Mouse (Mus musculus) CH12.LX (cell line): ENCODE measurements around the gene Iqca. TPM values are rescaled to one million over a fixed set of nuclear protein-coding genes. Genes with fewer than 3 reads are reported as not detected.

ENCODE experiments used
- DNase-seq: peaks from one replicate; pipeline ENCODE4 v3.0.0-alpha.2; 2013; ENCODE audit errors: extremely low read depth
- H3K27ac ChIP-seq: 2 replicates; pipeline ENCODE4 v1.5.1; 2012; ENCODE audit warnings: low read depth, mild to moderate bottlenecking, control low read depth, moderate library complexity; ENCODE audit not compliant: insufficient read depth
- H3K27me3 ChIP-seq: replicated peaks from 2 replicates; pipeline ENCODE3; 2012; ENCODE audit warnings: inconsistent platforms
- H3K36me3 ChIP-seq, 2 experiments: replicated peaks in 1 of 2; 2 replicates each; pipeline versions ENCODE3 to v1.6.1; 2012; ENCODE audit warnings: inconsistent platforms in 1 of 2, low read length in 1 of 2, mild to moderate bottlenecking in 1 of 2, mixed read lengths in 1 of 2, moderate library complexity in 1 of 2; ENCODE audit not compliant: control insufficient read depth in 1 of 2, insufficient read depth in 1 of 2
- H3K4me1 ChIP-seq, 2 experiments: 2 replicates each; pipeline ENCODE4 v1.6.1; 2012; ENCODE audit warnings: inconsistent platforms in 1 of 2, moderate library complexity in 1 of 2; ENCODE audit not compliant: insufficient read depth in 2 of 2, control insufficient read depth in 1 of 2
- H3K4me2 ChIP-seq: 2 replicates; pipeline ENCODE4 v1.6.1; 2012; ENCODE audit warnings: low read depth, mild to moderate bottlenecking, control low read depth; ENCODE audit not compliant: poor library complexity, insufficient read depth, severe bottlenecking
- H3K4me3 ChIP-seq, 3 experiments: fragments of 150-350 bp in 1 of 3; sonication (generic) in 1 of 3; replicated peaks in 1 of 3; 2 replicates each; pipeline versions ENCODE3 to v1.5.1; 2011 to 2012; ENCODE audit warnings: low read depth in 2 of 3, low read length in 2 of 3, mild to moderate bottlenecking in 2 of 3, moderate library complexity in 2 of 3, control low read depth in 1 of 3, improper control_type of control experiment in 1 of 3, inconsistent platforms in 1 of 3, mixed read lengths in 1 of 3; ENCODE audit not compliant: poor library complexity in 1 of 3
- H3K79me2 ChIP-seq: replicated peaks from 2 replicates; pipeline ENCODE4 v1.6.1; 2012; ENCODE audit warnings: mild to moderate bottlenecking, moderate library complexity; ENCODE audit not compliant: control insufficient read depth, poor library complexity, insufficient read depth, severe bottlenecking; ENCODE audit errors: extremely low read depth
- H3K9ac ChIP-seq: 2 replicates; pipeline ENCODE4 v1.6.1; 2012; ENCODE audit warnings: low read depth, mild to moderate bottlenecking, control low read depth, moderate library complexity; ENCODE audit not compliant: insufficient read depth
- H3K9me3 ChIP-seq: replicated peaks from 2 replicates; pipeline ENCODE3; 2012; ENCODE audit warnings: low read length, inconsistent platforms, mixed read lengths
- CHD1 ChIP-seq: IDR thresholded peaks from 2 replicates; pipeline ENCODE4 v1.6.1; 2012; ENCODE audit warnings: low read depth, low read length, improper control_type of control experiment, inconsistent platforms
- CTCF ChIP-seq, 2 experiments: IDR thresholded peaks in 1 of 2; conservative IDR thresholded peaks in 1 of 2; 2 replicates each; pipeline ENCODE4 v1.5.1; 2011 to 2012; ENCODE audit warnings: low read depth in 2 of 2, low read length in 2 of 2, improper control_type of control experiment in 1 of 2, inconsistent platforms in 1 of 2, mild to moderate bottlenecking in 1 of 2, moderate library complexity in 1 of 2
- EP300 ChIP-seq: IDR thresholded peaks from 2 replicates; pipeline ENCODE4 v1.6.1; 2011; ENCODE audit warnings: low read length, improper control_type of control experiment
- GABPA ChIP-seq: IDR thresholded peaks from 2 replicates; pipeline ENCODE4 v1.6.1; 2012; ENCODE audit warnings: low read depth, low read length, improper control_type of control experiment, inconsistent platforms; ENCODE audit not compliant: insufficient replicate concordance
- JUND ChIP-seq: conservative IDR thresholded peaks from 2 replicates; pipeline ENCODE4 v1.6.1; 2011; ENCODE audit warnings: low read depth, low read length, improper control_type of control experiment
- MAX ChIP-seq: IDR thresholded peaks from 2 replicates; pipeline ENCODE4 v1.6.1; 2011; ENCODE audit warnings: low read length, improper control_type of control experiment
- MEF2A ChIP-seq: IDR thresholded peaks from 2 replicates; pipeline ENCODE4 v1.6.1; 2014; ENCODE audit warnings: low read depth, mild to moderate bottlenecking, inconsistent platforms, low read length, improper control_type of control experiment, borderline replicate concordance
- MYC ChIP-seq: IDR thresholded peaks from 2 replicates; pipeline ENCODE4 v1.6.1; 2011; ENCODE audit warnings: low read depth, mild to moderate bottlenecking, improper control_type of control experiment, low read length
- NRF1 ChIP-seq: IDR thresholded peaks from 2 replicates; pipeline ENCODE4 v1.6.1; 2014; ENCODE audit warnings: low read depth, mild to moderate bottlenecking, inconsistent platforms, low read length, improper control_type of control experiment, moderate library complexity
- PAX5 ChIP-seq: IDR thresholded peaks from 2 replicates; pipeline ENCODE4 v1.6.1; 2012; ENCODE audit warnings: low read length, inconsistent platforms, mixed read lengths
- POLR2A ChIP-seq: IDR thresholded peaks from 2 replicates; pipeline ENCODE4 v1.6.1; 2011; ENCODE audit warnings: low read depth, mild to moderate bottlenecking, improper control_type of control experiment, low read length
- POLR2AphosphoS2 ChIP-seq: IDR thresholded peaks from 2 replicates; pipeline ENCODE4 v1.6.1; 2011; ENCODE audit warnings: low read depth, low read length, improper control_type of control experiment
- RAD21 ChIP-seq: IDR thresholded peaks from 2 replicates; pipeline ENCODE4 v1.6.1; 2011; ENCODE audit warnings: low read depth, mild to moderate bottlenecking, low read length, improper control_type of control experiment, moderate library complexity
- RCOR1 ChIP-seq: conservative IDR thresholded peaks from 2 replicates; pipeline ENCODE4 v1.6.1; 2012; ENCODE audit warnings: low read depth, mild to moderate bottlenecking, inconsistent platforms, low read length, improper control_type of control experiment
- SIN3A ChIP-seq: IDR thresholded peaks from 2 replicates; pipeline ENCODE4 v1.6.1; 2012; ENCODE audit warnings: low read length, improper control_type of control experiment, inconsistent platforms
- TBP ChIP-seq: conservative IDR thresholded peaks from 2 replicates; pipeline ENCODE4 v1.6.1; 2011; ENCODE audit warnings: low read depth, low read length, improper control_type of control experiment
- TCF12 ChIP-seq: IDR thresholded peaks from 2 replicates; pipeline ENCODE4 v1.6.1; 2014; ENCODE audit warnings: low read depth, mild to moderate bottlenecking, inconsistent platforms, low read length, improper control_type of control experiment
- USF2 ChIP-seq: conservative IDR thresholded peaks from 2 replicates; pipeline ENCODE4 v1.6.1; 2011; ENCODE audit warnings: low read depth, low read length, improper control_type of control experiment
- ZKSCAN1 ChIP-seq: IDR thresholded peaks from 2 replicates; pipeline ENCODE4 v1.6.1; 2012; ENCODE audit warnings: low read depth, inconsistent platforms, low read length, improper control_type of control experiment, borderline replicate concordance
- ZMIZ1 ChIP-seq: IDR thresholded peaks from 2 replicates; pipeline ENCODE4 v1.6.1; 2012; ENCODE audit warnings: low read depth, mild to moderate bottlenecking, inconsistent platforms, low read length, improper control_type of control experiment
- ZNF384 ChIP-seq: IDR thresholded peaks from 2 replicates; pipeline ENCODE4 v1.6.1; 2012; ENCODE audit warnings: low read depth, low read length, improper control_type of control experiment, inconsistent platforms
- dilution Hi-C: fragments of 300-500 bp; cut with MboI; formaldehyde crosslinking; loops from 2 replicates; pipeline ENCODE4 v1.14.3; 2020; ENCODE audit warnings: low sequenced_read_pairs; ENCODE audit not compliant: extremely low pct_unique_long_range_greater_than_20kb, extremely low pct_ligation_motif_present
- in situ Hi-C: fragments of 300-500 bp; cut with MboI; formaldehyde crosslinking; loops from 3 replicates; pipeline ENCODE4 v1.14.3; 2019; ENCODE audit warnings: low sequenced_read_pairs, low pct_ligation_motif_present, low pct_unique_long_range_greater_than_20kb, mixed read lengths
- polyA plus RNA-seq: library from polyadenylated mRNA; unstranded; fragments of >175 nt; gene quantifications from 2 replicates; pipeline ENCODE4 v1.2.1, GENCODE M21; 2012; ENCODE audit warnings: low read depth; ENCODE audit not compliant: insufficient read length
- total RNA-seq, 2 experiments: library from RNA; depleted of rRNA; stranded (reverse); fragments of 300-350 nt in 1 of 2; fragments of >200 nt in 1 of 2; gene quantifications; 2 replicates each; pipeline ENCODE4 v1.2.3; 2012 to 2014

The Iqca gene
- total and polyA plus RNA-seq, 3 experiments, result 0.19 TPM; not detected in 2

DNA sequence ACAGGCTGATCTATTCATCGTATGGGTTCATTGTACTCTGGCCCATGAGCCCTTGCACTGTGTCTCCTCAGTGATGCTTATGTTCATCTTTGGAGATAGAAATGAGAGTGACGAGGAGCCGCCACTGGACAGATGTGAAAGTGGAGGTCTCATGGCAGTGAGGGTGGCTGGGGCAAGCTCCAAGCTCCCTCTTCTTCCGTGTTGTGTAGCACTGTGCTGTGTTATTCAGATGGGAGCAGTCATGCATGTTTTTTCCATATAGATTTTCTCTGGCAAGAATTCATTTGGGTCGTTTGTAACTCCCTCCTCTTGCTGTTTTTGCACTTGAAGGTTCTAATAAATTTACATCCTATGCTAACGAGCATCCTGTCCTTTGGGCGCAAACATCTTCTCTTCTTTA, 21.2 kb downstream of the Iqca start:
- Histone ChIP-seq H3K36me3 (no peaks in the 10 kb centered on the region), H3K9me3 (no peaks in the 10 kb centered on the region), H3K27ac (no peak overlapping the region), H3K27me3 (no peaks in the 10 kb centered on the region)
- dilution Hi-C loops, result no loop called here
- TF ChIP-seq SIN3A, result no peak
- no peak for TF ChIP-seq RAD21
- TF ChIP-seq TBP, result no peak
- no peak for TF ChIP-seq GABPA
- TF ChIP-seq ZMIZ1, result no peak
- TF ChIP-seq PAX5, result no peak
- no peak for TF ChIP-seq TCF12
- no peak for TF ChIP-seq RCOR1
- no peak for TF ChIP-seq EP300
- TF ChIP-seq NRF1, result no peak
- TF ChIP-seq, all 38 proteins: peak for 0
- H3K79me2 ChIP-seq, result no peaks in the 10 kb centered on the region
- H3K4me1 ChIP-seq, result peaks cover 5 to 10% of the 10 kb centered on the region in 2 experiments; a peak in 3 of 4 replicates
- in situ Hi-C loops, result no loop called here
- peak overlapping the region; percentile 62; the same call in 1 of the 2 replicates for H3K4me2 ChIP-seq
- no peak for DNase-seq
- H3K9ac ChIP-seq, result no peak overlapping the region
- H3K4me3 ChIP-seq, result no peak overlapping the region

DNA sequence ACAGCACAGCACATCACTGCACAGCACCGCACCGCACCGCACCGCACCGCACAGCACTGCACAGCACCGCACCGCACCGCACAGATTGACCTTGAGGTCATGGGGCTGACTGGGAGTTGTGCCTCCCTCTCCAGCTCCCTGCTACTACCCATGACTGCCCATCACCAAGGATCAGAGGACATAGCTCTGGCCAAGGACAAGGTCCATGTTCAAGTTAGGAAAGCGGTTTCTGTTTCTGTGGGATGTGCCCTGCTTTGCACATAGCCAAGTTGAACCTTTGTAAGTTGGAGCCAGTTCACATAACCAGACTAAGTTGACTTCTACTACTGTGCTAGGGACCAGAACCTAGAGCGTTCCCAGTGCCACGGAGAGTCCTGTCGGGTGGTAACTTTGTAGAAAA, 28.6 kb downstream of the Iqca start:
- in situ Hi-C loops (no loop called here), dilution Hi-C loops (no loop called here)
- H3K4me2 ChIP-seq, result no peak overlapping the region
- peak overlapping the region; percentile 16; the same call in 1 of the 2 replicates for H3K27ac ChIP-seq
- peaks cover 6 to 12% of the 10 kb centered on the region in 2 experiments for H3K4me1 ChIP-seq
- peak overlapping the region in 1 of 3 experiments; percentile 30 for H3K4me3 ChIP-seq
- H3K27me3 ChIP-seq, result peaks cover 1% of the 10 kb centered on the region
- no peaks in the 10 kb centered on the region for H3K9me3 ChIP-seq
- no peak for TF ChIP-seq USF2
- TF ChIP-seq CHD1, result no peak
- TF ChIP-seq NRF1, result no peak
- no peak for TF ChIP-seq MYC
- TF ChIP-seq POLR2A, result no peak
- no peak for TF ChIP-seq JUND
- TF ChIP-seq ZKSCAN1, result no peak
- H3K9ac ChIP-seq, result no peak overlapping the region
- H3K36me3 ChIP-seq, result no peaks in the 10 kb centered on the region
- H3K79me2 ChIP-seq, result no peaks in the 10 kb centered on the region
- no peak for DNase-seq

DNA sequence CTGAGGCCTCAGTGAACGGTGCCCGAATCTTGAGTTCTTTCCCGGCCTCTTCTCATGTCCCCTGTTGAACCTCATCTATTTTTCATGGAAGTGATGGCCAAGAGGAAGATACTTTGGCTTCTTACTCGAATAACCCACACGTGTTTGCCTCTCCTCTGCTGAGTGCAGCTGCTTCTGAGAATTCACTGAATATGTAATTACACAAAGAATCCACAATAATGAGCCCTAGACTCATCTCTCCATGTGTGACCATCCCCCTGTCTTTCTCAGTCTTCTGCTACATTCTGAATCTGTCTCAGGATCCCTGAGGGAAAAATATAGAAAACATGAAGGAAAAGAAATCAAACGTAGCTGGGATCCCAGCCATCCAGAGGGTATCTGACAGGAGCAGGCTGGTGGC, 32.5 kb downstream of the Iqca start:
- H3K4me3 ChIP-seq, result no peak overlapping the region
- TF ChIP-seq MEF2A, result no peak
- TF ChIP-seq POLR2AphosphoS2, result no peak
- no peak for TF ChIP-seq ZKSCAN1
- no peak for TF ChIP-seq MAX
- no peak for TF ChIP-seq PAX5
- no peak for TF ChIP-seq ZNF384
- TF ChIP-seq CTCF (conservative IDR thresholded peaks at IDR 0.05 in 1 of 2, IDR thresholded peaks at IDR 0.05 in 1 of 2; ENCODE audit: low read depth in 2 of 2, low read length in 2 of 2), result no peak
- in situ Hi-C loops, result no loop called here

More for the DNA sequence above, 32.5 kb downstream of the Iqca start:
- Histone ChIP-seq H3K9me3 (no peaks in the 10 kb centered on the region), H3K27me3 (peaks cover 1% of the 10 kb centered on the region), H3K36me3 (no peaks in the 10 kb centered on the region), H3K9ac (no peak overlapping the region), H3K4me1 (peaks cover 3% of the 10 kb centered on the region in 2 experiments; a peak in 3 of 4 replicates), H3K79me2 (no peaks in the 10 kb centered on the region), H3K4me2 (no peak overlapping the region), H3K27ac (no peak overlapping the region)
- DNase-seq, result no peak
- dilution Hi-C loops, result no loop called here
